Mouse (Mus musculus): ENCODE results near the gene Gm20708. TPM values are rescaled to one million over a fixed set of nuclear protein-coding genes. Genes with fewer than 3 reads are reported as not detected.

Gene Gm20708
- 0.56 and 1.6 TPM in 2 replicates for polyA plus RNA-seq (2015; fragmentation: Nextera tagmentation; extraction: Ambion mirVana)

DNA sequence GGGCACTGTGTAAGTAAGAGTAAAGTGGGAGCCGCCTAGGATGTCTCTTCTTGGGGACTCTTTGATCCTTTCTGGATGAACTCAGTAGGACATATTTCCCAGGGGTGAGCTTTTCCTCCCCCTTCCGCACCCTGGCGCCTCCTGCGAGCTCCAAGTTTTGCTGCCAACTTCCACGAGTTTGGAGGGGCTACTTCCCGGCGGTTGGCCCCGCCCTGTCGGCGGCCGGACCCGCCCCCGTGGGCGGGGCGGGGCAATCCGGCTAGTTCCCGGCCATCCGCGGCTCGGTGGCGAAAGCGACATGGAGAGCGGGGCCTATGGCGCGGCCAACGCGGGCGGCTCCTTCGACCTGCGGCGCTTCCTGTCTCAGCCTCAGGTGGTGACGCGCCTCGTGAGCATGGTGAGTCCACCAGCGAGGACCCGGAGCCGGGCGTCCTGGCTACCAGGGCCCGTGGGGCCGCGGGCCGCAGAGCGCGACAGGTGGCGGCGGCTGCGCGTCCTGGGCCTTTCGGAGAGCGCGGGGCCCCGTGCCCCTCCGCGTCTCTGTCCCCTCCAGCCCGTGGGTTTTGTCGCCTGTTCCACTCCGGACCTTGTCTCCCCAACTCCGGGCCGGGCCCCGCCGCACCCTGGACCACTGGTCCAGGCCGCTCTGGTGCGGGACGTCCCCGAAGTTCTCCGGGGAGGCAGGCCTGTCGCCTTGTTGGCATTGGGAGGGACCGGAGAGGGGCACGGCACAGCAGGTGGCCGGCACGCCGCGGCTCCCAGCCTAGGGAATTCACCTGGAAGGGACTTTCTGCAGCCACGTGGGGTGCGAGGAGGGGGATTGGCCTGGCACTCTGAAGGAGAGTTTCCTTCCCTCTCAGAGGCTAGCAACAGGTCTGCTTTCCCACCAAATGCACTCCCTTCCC is at the start of gene Gm20708, which contains the start of gene Syngr2:
TSS of gene Gm20708 (plus strand) at position 262 of the 905 bp plus-strand sequence.
TSS of gene Syngr2 (plus strand) at position 262 of the 905 bp plus-strand sequence.
- no peaks in the 10 kb centered on the region for H3K9me3 ChIP-seq
- H3K4me3 ChIP-seq, result peak within 1 kb of the TSS; percentile 60
- under 1% methylated on average over 75 of the region's 75 CpGs for WGBS
- H3K27ac ChIP-seq (replicated peaks), result no peak within 1 kb of the TSS
- peaks cover 24% of the 10 kb centered on the region for H3K27me3 ChIP-seq
- H3K4me1 ChIP-seq (replicated peaks), result peaks cover 21% of the 10 kb centered on the region
- peak; percentile 80 for ATAC-seq (ENCODE audit: low read depth)
- peak within 1 kb of the TSS; percentile 91 for H3K4me2 ChIP-seq
- H3K36me3 ChIP-seq, result no peaks in the 10 kb centered on the region
- H3K9ac ChIP-seq, result peak within 1 kb of the TSS; percentile 71

DNA sequence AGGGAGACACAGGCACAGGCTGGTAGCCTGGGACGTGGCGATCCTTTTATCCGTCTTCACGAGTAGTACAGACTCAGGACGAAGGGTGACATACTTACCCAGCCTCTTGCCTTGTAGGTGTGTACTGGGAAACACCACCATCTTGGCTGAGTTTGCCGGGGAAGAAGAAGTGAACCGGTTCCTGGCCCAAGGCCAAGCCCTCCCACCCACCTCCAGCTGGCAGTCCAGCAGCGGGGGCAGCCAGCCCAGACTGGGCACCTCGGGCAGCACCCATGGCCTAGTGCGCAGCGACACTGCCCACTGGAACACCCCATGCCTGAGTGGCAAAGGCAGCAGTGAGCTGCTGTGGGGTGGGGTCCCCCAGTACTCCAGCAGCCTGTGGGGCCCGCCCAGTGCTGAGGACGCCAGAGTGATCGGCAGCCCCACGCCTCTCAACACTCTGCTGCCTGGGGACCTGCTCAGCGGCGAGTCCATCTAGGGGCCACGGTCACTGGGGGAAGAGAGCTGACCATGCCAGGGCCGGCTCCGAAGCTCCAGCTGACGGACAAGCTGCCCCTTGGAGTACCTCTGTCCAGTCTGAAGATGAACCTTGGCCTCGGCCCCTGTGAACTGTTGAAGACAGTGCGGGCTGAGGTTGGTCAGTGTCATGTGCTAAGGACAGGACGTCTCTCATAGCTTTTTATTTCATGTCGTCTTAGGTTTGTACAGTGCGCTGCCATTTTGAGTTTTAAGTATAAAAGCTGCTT is 48.9 kb upstream of the Gm20708 start:
- 90% methylated on average over 26 of the region's 26 CpGs for WGBS
- Histone ChIP-seq H3K9ac (no peak overlapping the region), H3K4me1 (replicated peaks) (no peaks in the 10 kb centered on the region), H3K27me3 (no peaks in the 10 kb centered on the region), H3K4me3 (no peak overlapping the region), H3K36me3 (peaks cover 98% of the 10 kb centered on the region), H3K9me3 (no peaks in the 10 kb centered on the region), H3K27ac (replicated peaks) (no peak overlapping the region), H3K4me2 (no peak overlapping the region)
- no peak for ATAC-seq (ENCODE audit: low read depth)

DNA sequence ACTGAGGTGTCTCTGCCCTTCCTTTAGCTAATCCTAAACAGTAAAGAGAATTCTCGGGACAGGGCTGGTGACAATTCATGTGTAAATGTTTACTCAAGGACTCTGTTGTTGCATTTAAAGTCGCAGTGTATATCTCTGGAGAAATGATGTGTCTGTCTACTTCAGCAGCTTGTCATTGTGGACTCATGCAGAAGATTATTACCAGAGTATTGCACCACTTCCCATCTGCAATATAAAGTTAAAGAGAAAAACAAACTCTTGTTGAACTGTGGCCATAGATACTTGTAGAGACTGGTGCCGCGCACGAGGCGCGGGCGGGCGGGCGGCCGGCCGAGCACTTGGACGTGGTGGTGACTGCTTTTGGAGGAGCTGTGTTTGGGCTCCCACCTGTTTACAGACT is 47.7 kb upstream of the Gm20708 start:
- H3K27ac ChIP-seq (replicated peaks), result no peak overlapping the region
- no peaks in the 10 kb centered on the region for H3K4me1 ChIP-seq (replicated peaks)
- WGBS, result 93% methylated on average over 13 of the region's 13 CpGs
- no peak overlapping the region for H3K9ac ChIP-seq
- no peak overlapping the region for H3K4me3 ChIP-seq
- no peaks in the 10 kb centered on the region for H3K9me3 ChIP-seq
- no peaks in the 10 kb centered on the region for H3K27me3 ChIP-seq
- H3K4me2 ChIP-seq, result no peak overlapping the region
- H3K36me3 ChIP-seq, result peaks cover 96% of the 10 kb centered on the region
- ATAC-seq (ENCODE audit: low read depth), result no peak

DNA sequence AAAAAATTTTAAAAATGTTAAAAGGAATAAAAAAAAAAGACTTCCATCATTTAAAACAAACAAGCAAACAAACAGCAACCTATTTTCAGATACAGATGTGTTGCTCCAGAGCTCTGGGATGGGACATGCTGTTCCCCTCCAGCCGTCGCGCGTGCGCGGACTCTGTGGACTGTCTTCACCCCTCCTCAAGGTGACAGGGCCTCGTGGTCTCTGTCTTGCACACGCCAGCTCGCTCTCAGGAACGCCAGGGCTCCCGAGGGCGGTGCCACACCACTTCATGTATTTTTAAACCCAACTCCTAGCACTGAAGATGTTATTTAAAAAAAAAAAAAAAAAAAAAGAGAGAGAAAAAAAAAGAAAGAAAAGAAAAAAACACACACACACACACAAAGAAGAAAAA is 47.2 kb upstream of the Gm20708 start:
- Histone ChIP-seq H3K9me3 (no peaks in the 10 kb centered on the region), H3K4me2 (no peak overlapping the region), H3K27me3 (no peaks in the 10 kb centered on the region), H3K27ac (replicated peaks) (no peak overlapping the region), H3K9ac (no peak overlapping the region), H3K4me1 (replicated peaks) (no peaks in the 10 kb centered on the region), H3K4me3 (no peak overlapping the region), H3K36me3 (peaks cover 94% of the 10 kb centered on the region)
- no peak for ATAC-seq (ENCODE audit: low read depth)
- WGBS, result 92% methylated on average over 12 of the region's 12 CpGs

DNA sequence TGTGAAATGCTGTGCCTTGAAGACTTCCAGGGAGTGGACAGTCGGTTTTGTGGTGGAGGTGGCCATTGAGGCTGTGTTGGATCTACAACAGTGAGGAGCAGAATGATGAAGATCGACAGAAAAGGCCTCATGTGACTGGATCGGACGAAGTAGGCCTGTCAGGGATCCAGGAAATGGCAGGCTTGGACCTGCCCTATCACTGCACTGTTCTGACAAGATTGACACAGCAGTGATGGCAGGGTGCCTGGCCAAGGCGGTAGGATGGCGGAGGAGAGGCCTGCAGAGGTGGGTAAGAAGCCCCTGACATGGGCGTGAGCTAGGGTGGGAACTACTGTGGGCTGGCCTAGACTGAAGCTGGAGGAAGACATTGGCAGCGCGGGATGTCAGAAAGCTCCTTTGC is 45.1 kb upstream of the Gm20708 start:
- Histone ChIP-seq H3K27ac (replicated peaks) (no peak overlapping the region), H3K4me3 (no peak overlapping the region), H3K4me1 (replicated peaks) (peaks cover 7% of the 10 kb centered on the region), H3K4me2 (no peak overlapping the region), H3K27me3 (no peaks in the 10 kb centered on the region), H3K9me3 (no peaks in the 10 kb centered on the region), H3K36me3 (peaks cover 81% of the 10 kb centered on the region), H3K9ac (no peak overlapping the region)
- ATAC-seq (ENCODE audit: low read depth), result no peak
- WGBS, result 90% methylated on average over 9 of the region's 9 CpGs

DNA sequence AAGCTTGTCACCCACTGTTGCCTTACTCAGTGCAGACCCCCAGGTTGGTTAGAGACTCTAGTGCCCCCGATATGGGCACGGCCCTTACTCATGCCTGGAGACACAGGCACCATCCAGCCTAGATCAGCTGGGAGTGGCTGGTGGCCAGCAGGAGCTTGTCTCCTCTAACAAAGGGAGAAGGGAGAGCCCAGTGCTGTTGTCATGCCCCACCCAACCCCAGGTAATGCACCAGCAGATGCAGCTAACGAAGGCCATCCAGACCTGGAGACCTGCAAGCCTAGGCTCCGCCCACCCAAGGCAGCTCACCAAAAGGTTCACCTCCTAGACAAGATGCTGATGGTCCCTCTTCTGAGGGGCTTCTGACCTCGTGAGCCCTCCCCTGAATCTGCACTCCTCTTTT is 44.1 kb upstream of the Gm20708 start:
- H3K9me3 ChIP-seq, result no peaks in the 10 kb centered on the region
- H3K4me2 ChIP-seq, result no peak overlapping the region
- no peak overlapping the region for H3K27ac ChIP-seq (replicated peaks)
- no peak overlapping the region for H3K9ac ChIP-seq
- no peak for ATAC-seq (ENCODE audit: low read depth)
- 93% methylated on average over 5 of the region's 5 CpGs for WGBS
- H3K27me3 ChIP-seq, result no peaks in the 10 kb centered on the region
- H3K4me1 ChIP-seq (replicated peaks), result peaks cover 17% of the 10 kb centered on the region
- H3K4me3 ChIP-seq, result no peak overlapping the region
- peaks cover 71% of the 10 kb centered on the region for H3K36me3 ChIP-seq

- no peak overlapping the region for H3K9ac ChIP-seq
- no peaks in the 10 kb centered on the region for H3K27me3 ChIP-seq
- H3K36me3 ChIP-seq, result peaks cover 62% of the 10 kb centered on the region
- no peak for ATAC-seq (ENCODE audit: low read depth)
- no peak overlapping the region for H3K4me3 ChIP-seq
- no peak overlapping the region for H3K4me2 ChIP-seq
- no peak overlapping the region for H3K27ac ChIP-seq (replicated peaks)
- 90% methylated on average over 3 of the region's 3 CpGs for WGBS
- H3K9me3 ChIP-seq, result no peaks in the 10 kb centered on the region
- H3K4me1 ChIP-seq (replicated peaks), result peaks cover 21% of the 10 kb centered on the region
These were observed 43.2 kb upstream of the Gm20708 start for GRCm38 (mm10) chr11:117766275-117766674.

- H3K9me3 ChIP-seq, result no peaks in the 10 kb centered on the region
- peaks cover 21% of the 10 kb centered on the region for H3K4me1 ChIP-seq (replicated peaks)
- peak overlapping the region; percentile 67 for H3K27ac ChIP-seq (replicated peaks)
- no peaks in the 10 kb centered on the region for H3K27me3 ChIP-seq
- no peak overlapping the region for H3K9ac ChIP-seq
- ATAC-seq (ENCODE audit: low read depth), result peak; percentile 25; the same call in 1 of the 2 replicates
- H3K4me3 ChIP-seq, result no peak overlapping the region
- H3K4me2 ChIP-seq, result no peak overlapping the region
- WGBS, result 73% methylated on average over 20 of the region's 20 CpGs
- peaks cover 37% of the 10 kb centered on the region for H3K36me3 ChIP-seq
These were observed 40.5 kb upstream of the Gm20708 start for GRCm38 (mm10) chr11:117768725-117769682.

- Histone ChIP-seq H3K27ac (replicated peaks) (peak overlapping the region; percentile 67), H3K4me3 (no peak overlapping the region), H3K27me3 (no peaks in the 10 kb centered on the region), H3K36me3 (peaks cover 30% of the 10 kb centered on the region), H3K9ac (no peak overlapping the region), H3K9me3 (no peaks in the 10 kb centered on the region), H3K4me1 (replicated peaks) (peaks cover 21% of the 10 kb centered on the region), H3K4me2 (no peak overlapping the region)
- peak; percentile 6; the same call in 1 of the 2 replicates for ATAC-seq (ENCODE audit: low read depth)
- WGBS, result 47% methylated on average over 7 of the region's 7 CpGs
These were observed 39.8 kb upstream of the Gm20708 start for GRCm38 (mm10) chr11:117769683-117770047.

GRCm38 (mm10) chr11:117770407-117770806 is 39.1 kb upstream of the Gm20708 start:
- Histone ChIP-seq H3K27me3 (no peaks in the 10 kb centered on the region), H3K4me1 (replicated peaks) (peaks cover 21% of the 10 kb centered on the region), H3K4me2 (no peak overlapping the region), H3K9ac (no peak overlapping the region), H3K4me3 (no peak overlapping the region), H3K36me3 (peaks cover 23% of the 10 kb centered on the region), H3K27ac (replicated peaks) (peak overlapping the region; percentile 67), H3K9me3 (no peaks in the 10 kb centered on the region)
- WGBS, result 66% methylated on average over 10 of the region's 10 CpGs
- ATAC-seq (ENCODE audit: low read depth), result peak; percentile 51

GRCm38 (mm10) chr11:117772352-117772751 is 37.1 kb upstream of the Gm20708 start:
- no peaks in the 10 kb centered on the region for H3K27me3 ChIP-seq
- no peaks in the 10 kb centered on the region for H3K9me3 ChIP-seq
- no peak overlapping the region for H3K4me2 ChIP-seq
- no peak overlapping the region for H3K9ac ChIP-seq
- WGBS, result 93% methylated on average over 7 of the region's 7 CpGs
- ATAC-seq (ENCODE audit: low read depth), result no peak
- peaks cover 21% of the 10 kb centered on the region for H3K4me1 ChIP-seq (replicated peaks)
- H3K36me3 ChIP-seq, result 0 out of 2 replicates have a peak, but pooled peaks cover 8% of the 10 kb centered on the region
- no peak overlapping the region for H3K4me3 ChIP-seq
- H3K27ac ChIP-seq (replicated peaks), result no peak overlapping the region

Measured in neural tube, embryonic 13.5 days (tissue).